Mouse (Mus musculus) heart, embryonic 13.5 days (tissue): ENCODE measurements around the gene Vmn2r27. TPM values are rescaled to one million over a fixed set of nuclear protein-coding genes. Genes with fewer than 3 reads are reported as not detected.

Experiments
- ATAC-seq: fragments of 200-750 bp; cut with Nextera tagmentation; 2 replicates; pipeline ENCODE4 v1.8.0; 2017; ENCODE audit warnings: moderate TSS enrichment; ENCODE audit not compliant: insufficient number of reproducible peaks, low FRiP score, low TSS enrichment; ENCODE audit errors: extremely low read depth
- H3K27ac ChIP-seq: fragments of 300-500 bp; sonication (generic); replicated peaks from 2 replicates; pipeline ENCODE4 v1.5.1; 2015; ENCODE audit warnings: moderate library complexity, mild to moderate bottlenecking, inconsistent platforms
- H3K27me3 ChIP-seq: fragments of 300-500 bp; sonication (generic); replicated peaks from 2 replicates; pipeline ENCODE4 v1.6.1; 2015; ENCODE audit warnings: mild to moderate bottlenecking, inconsistent platforms
- H3K36me3 ChIP-seq: fragments of 300-500 bp; sonication (generic); 2 replicates; pipeline ENCODE4 v1.6.1; 2015; ENCODE audit warnings: mild to moderate bottlenecking, inconsistent platforms
- H3K4me1 ChIP-seq: fragments of 300-500 bp; sonication (generic); 2 replicates; pipeline ENCODE4 v1.6.1; 2015; ENCODE audit warnings: inconsistent platforms
- H3K4me2 ChIP-seq: fragments of 300-500 bp; sonication (generic); 2 replicates; pipeline ENCODE4 v1.6.1; 2015; ENCODE audit warnings: inconsistent platforms, mild to moderate bottlenecking, moderate library complexity
- H3K4me3 ChIP-seq: fragments of 300-500 bp; sonication (generic); 2 replicates; pipeline ENCODE4 v1.5.1; 2015; ENCODE audit warnings: moderate library complexity, mild to moderate bottlenecking, inconsistent platforms
- H3K9ac ChIP-seq: fragments of 300-500 bp; sonication (generic); 2 replicates; pipeline ENCODE4 v1.6.1; 2015; ENCODE audit warnings: inconsistent platforms, mild to moderate bottlenecking, moderate library complexity
- H3K9me3 ChIP-seq: fragments of 300-500 bp; sonication (generic); 2 replicates; pipeline ENCODE4 v1.6.1; 2016; ENCODE audit warnings: inconsistent platforms
- WGBS: fragments of 180-500 bp; shearing (Covaris S2); methylation state at CpG from one replicate; pipeline ENCODE4 v1.1.7; 2015; ENCODE audit warnings: mixed read lengths; 5-methylcytosine and 5-hydroxymethylcytosine counted together
- polyA plus RNA-seq: library from polyadenylated mRNA; unstranded; fragments of >200 nt; fragmentation: Nextera tagmentation; extraction: Ambion mirVana; gene quantifications from 2 replicates; pipeline ENCODE4 v1.2.1, GENCODE M21; 2015

Vmn2r27 gene
- polyA plus RNA-seq: not detected in 2 replicates

DNA sequence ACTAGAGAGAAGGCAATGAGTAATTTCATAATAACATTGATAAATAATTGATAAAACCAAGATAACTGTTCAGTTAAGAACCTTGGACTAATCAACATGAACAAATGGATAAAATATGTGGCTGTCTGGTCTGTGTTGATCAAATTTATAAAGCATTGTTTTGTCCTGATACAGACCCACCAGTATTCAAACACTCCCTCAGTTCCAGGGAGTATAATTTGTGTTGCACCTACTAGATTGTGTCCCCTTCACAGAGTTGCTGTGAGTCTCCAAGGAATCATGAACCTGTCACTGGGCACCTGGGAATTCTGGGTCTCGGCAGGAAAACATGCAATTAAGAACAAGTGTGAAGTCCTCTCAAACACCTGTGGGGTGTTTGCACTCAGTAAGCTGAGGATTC is at the start of gene Vmn2r27:
Vmn2r27 (minus strand) TSS at position 101 of the 400 bp plus-strand sequence.
- no peak within 1 kb of the TSS for H3K27ac ChIP-seq
- WGBS: 73% methylated on average over 1 of the region's 1 CpGs
- no peak for ATAC-seq

GRCm38 (mm10) chr6:124278291-124278690 is 46.6 kb upstream of the Vmn2r27 start:
- Histone ChIP-seq H3K27ac (no peak overlapping the region), H3K36me3 (no peaks in the 10 kb centered on the region), H3K27me3 (no peaks in the 10 kb centered on the region), H3K4me3 (no peak overlapping the region), H3K4me2 (no peak overlapping the region), H3K9ac (no peak overlapping the region), H3K9me3 (no peaks in the 10 kb centered on the region), H3K4me1 (no peaks in the 10 kb centered on the region)
- ATAC-seq: no peak
- 68% methylated on average over 5 of the region's 5 CpGs for WGBS

More for the DNA sequence above, at the start of gene Vmn2r27:
- no peak within 1 kb of the TSS for H3K4me2 ChIP-seq
- no peaks in the 10 kb centered on the region for H3K4me1 ChIP-seq
- H3K9me3 ChIP-seq: no peaks in the 10 kb centered on the region
- H3K9ac ChIP-seq: no peak within 1 kb of the TSS
- H3K27me3 ChIP-seq: no peaks in the 10 kb centered on the region
- H3K4me3 ChIP-seq: no peak within 1 kb of the TSS
- H3K36me3 ChIP-seq: no peaks in the 10 kb centered on the region

GRCm38 (mm10) chr6:124277641-124278040 is 46.0 kb upstream of the Vmn2r27 start:
- no peaks in the 10 kb centered on the region for H3K4me1 ChIP-seq
- H3K4me3 ChIP-seq: no peak overlapping the region
- no peak overlapping the region for H3K4me2 ChIP-seq
- no peak overlapping the region for H3K9ac ChIP-seq
- H3K36me3 ChIP-seq: no peaks in the 10 kb centered on the region
- no peak overlapping the region for H3K27ac ChIP-seq
- ATAC-seq: no peak
- no peaks in the 10 kb centered on the region for H3K27me3 ChIP-seq
- WGBS: 71% methylated on average over 5 of the region's 5 CpGs
- no peaks in the 10 kb centered on the region for H3K9me3 ChIP-seq

GRCm38 (mm10) chr6:124273231-124273880 is 41.7 kb upstream of the Vmn2r27 start:
- Histone ChIP-seq H3K4me2 (no peak overlapping the region), H3K27ac (no peak overlapping the region), H3K27me3 (no peaks in the 10 kb centered on the region), H3K9me3 (no peaks in the 10 kb centered on the region), H3K9ac (no peak overlapping the region), H3K4me1 (no peaks in the 10 kb centered on the region), H3K36me3 (no peaks in the 10 kb centered on the region), H3K4me3 (no peak overlapping the region)
- no peak for ATAC-seq
- WGBS: 60% methylated on average over 5 of the region's 5 CpGs

GRCm38 (mm10) chr6:124262696-124263095 is 31.0 kb upstream of the Vmn2r27 start:
- no peaks in the 10 kb centered on the region for H3K36me3 ChIP-seq

GRCm38 (mm10) chr6:124260198-124260931 is 28.7 kb upstream of the Vmn2r27 start:
- no peak overlapping the region for H3K4me3 ChIP-seq
- H3K27ac ChIP-seq: no peak overlapping the region
- no peak overlapping the region for H3K4me2 ChIP-seq
- no peaks in the 10 kb centered on the region for H3K9me3 ChIP-seq
- H3K9ac ChIP-seq: 0 out of 2 replicates have a peak overlapping the region, but pooled peaks have one; percentile 19
- 24% methylated on average over 11 of the region's 14 CpGs for WGBS
- H3K4me1 ChIP-seq: no peaks in the 10 kb centered on the region
- H3K27me3 ChIP-seq: no peaks in the 10 kb centered on the region
- H3K36me3 ChIP-seq: no peaks in the 10 kb centered on the region
- ATAC-seq: no peak

More at GRCm38 (mm10) chr6:124262696-124263095, 31.0 kb upstream of the Vmn2r27 start:
- no peaks in the 10 kb centered on the region for H3K4me1 ChIP-seq
- no peak overlapping the region for H3K4me3 ChIP-seq
- H3K9me3 ChIP-seq: no peaks in the 10 kb centered on the region
- WGBS: 3% methylated on average over 3 of the region's 3 CpGs
- no peak for ATAC-seq
- H3K27me3 ChIP-seq: no peaks in the 10 kb centered on the region
- no peak overlapping the region for H3K27ac ChIP-seq
- no peak overlapping the region for H3K4me2 ChIP-seq
- no peak overlapping the region for H3K9ac ChIP-seq

DNA sequence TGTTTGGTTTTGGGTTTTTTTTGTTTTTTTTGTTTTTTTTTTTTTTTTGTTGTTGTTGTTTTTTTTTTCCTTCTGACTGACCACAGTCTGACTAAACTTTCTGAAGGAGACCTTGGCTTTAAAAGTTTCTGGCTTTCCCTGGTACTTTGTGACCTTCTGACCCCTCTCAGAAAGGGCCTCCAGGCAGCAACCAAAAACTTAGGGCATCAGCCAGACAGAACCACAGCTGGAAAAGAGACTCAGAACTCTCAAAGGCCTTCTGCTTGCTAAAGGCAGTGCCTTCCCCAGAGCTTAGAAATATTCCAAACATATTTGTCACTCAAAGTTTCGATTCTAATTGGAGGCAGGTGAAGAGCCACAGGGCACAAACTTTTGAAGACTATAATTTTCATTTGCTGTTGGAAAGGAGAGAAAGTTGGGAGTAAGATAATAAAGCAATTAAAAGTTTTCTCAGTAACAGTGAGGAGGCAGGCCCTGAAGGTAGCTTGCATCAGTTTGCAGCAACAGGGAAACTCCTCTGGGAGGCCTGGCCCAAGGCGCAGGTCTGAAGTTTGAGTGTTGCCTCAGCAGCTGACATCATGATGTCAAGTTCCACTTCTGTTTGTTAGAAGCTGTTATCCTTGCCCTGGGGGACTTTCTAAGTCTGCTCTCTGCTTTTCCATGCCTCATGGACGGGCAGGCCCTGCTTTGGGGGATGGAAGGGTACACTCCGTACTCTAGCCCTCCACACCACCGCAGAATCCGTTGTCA is 24.2 kb upstream of the Vmn2r27 start:
- Histone ChIP-seq H3K4me3 (no peak overlapping the region), H3K9me3 (no peaks in the 10 kb centered on the region), H3K36me3 (no peaks in the 10 kb centered on the region), H3K27ac (no peak overlapping the region), H3K9ac (no peak overlapping the region), H3K4me1 (no peaks in the 10 kb centered on the region), H3K27me3 (no peaks in the 10 kb centered on the region), H3K4me2 (no peak overlapping the region)
- 69% methylated on average over 6 of the region's 6 CpGs for WGBS
- no peak for ATAC-seq

- H3K4me2 ChIP-seq: no peak overlapping the region
- no peaks in the 10 kb centered on the region for H3K36me3 ChIP-seq
- ATAC-seq: no peak
- 59% methylated on average over 4 of the region's 4 CpGs for WGBS
- no peak overlapping the region for H3K27ac ChIP-seq
- no peaks in the 10 kb centered on the region for H3K9me3 ChIP-seq
- no peaks in the 10 kb centered on the region for H3K4me1 ChIP-seq
- no peaks in the 10 kb centered on the region for H3K27me3 ChIP-seq
- no peak overlapping the region for H3K9ac ChIP-seq
- no peak overlapping the region for H3K4me3 ChIP-seq
Measured at GRCm38 (mm10) chr6:124202116-124202515, 29.5 kb downstream of the Vmn2r27 start.

DNA sequence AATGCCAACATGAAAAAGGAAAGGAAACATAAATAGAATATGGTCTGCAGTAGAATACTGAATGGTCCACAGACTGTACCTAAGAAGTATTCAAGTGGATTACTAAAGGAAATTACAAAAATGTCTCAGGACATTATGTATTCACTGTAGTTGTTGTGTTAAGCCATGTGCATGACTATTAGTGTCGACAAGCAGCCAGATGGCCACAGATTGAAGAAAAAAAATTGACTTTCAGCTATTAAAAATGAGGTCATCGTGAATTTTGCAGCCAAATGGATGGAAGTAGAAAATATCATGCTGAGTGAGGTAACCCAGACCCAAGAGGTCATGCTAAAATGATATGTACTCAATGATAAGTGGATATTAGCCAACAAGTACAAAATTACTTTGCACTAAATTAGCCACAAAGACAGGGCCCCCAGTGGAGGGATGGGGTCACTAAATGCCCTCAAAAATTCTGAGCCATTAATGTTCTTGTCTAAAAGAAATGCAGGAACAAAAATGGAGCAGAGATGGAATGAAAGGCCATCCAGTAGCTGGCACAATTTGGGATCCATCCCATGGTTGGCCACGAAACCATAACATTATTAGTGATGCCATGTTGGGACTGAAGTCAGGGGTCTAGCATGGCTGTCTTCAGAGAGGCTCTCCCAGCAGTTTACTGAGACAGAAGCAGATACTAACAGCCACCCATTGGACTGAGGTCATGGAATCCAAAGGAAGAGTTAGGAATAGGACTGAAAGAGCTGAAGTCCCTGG is 63.0 kb downstream of the Vmn2r27 start:
- H3K27ac ChIP-seq: no peak overlapping the region
- H3K4me2 ChIP-seq: no peak overlapping the region
- WGBS: 55% methylated on average over 3 of the region's 3 CpGs
- ATAC-seq: no peak
- H3K9ac ChIP-seq: no peak overlapping the region
- no peaks in the 10 kb centered on the region for H3K36me3 ChIP-seq
- H3K27me3 ChIP-seq: no peaks in the 10 kb centered on the region
- no peaks in the 10 kb centered on the region; the same call in 1 of the 2 replicates for H3K9me3 ChIP-seq
- no peaks in the 10 kb centered on the region for H3K4me1 ChIP-seq
- H3K4me3 ChIP-seq: no peak overlapping the region

- H3K9ac ChIP-seq: no peak overlapping the region
- no peak overlapping the region for H3K4me2 ChIP-seq
- no peak overlapping the region for H3K27ac ChIP-seq
- 71% methylated on average over 2 of the region's 2 CpGs for WGBS
- no peak for ATAC-seq
- no peaks in the 10 kb centered on the region; the same call in 1 of the 2 replicates for H3K9me3 ChIP-seq
- H3K4me3 ChIP-seq: no peak overlapping the region
- no peaks in the 10 kb centered on the region for H3K36me3 ChIP-seq
- no peaks in the 10 kb centered on the region for H3K4me1 ChIP-seq
- no peaks in the 10 kb centered on the region for H3K27me3 ChIP-seq
Measured at GRCm38 (mm10) chr6:124166596-124166995, 65.1 kb downstream of the Vmn2r27 start.

DNA sequence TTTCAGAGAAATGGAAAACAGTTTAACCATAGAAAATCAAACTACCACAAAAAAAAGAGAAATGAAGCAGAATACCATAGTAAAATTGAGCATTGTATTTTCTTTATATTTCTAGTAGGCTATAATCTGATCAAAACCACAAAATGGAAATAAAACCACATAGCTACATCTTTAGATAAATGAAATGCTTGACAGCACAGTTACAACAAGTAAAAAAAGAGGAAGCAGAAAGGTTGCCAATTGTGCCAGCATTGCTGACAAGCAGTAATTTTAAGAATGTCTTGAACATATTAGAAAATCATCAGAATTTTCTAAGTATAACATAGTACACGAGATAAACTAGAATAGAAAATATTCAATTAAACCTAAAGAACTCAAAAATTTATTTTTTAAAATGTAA is 81.8 kb downstream of the Vmn2r27 start:
- Histone ChIP-seq H3K9me3 (no peaks in the 10 kb centered on the region), H3K4me2 (no peak overlapping the region), H3K4me1 (no peaks in the 10 kb centered on the region), H3K27me3 (no peaks in the 10 kb centered on the region), H3K27ac (no peak overlapping the region), H3K9ac (no peak overlapping the region), H3K4me3 (no peak overlapping the region), H3K36me3 (no peaks in the 10 kb centered on the region)
- ATAC-seq: no peak
- 25% methylated on average over 1 of the region's 1 CpGs for WGBS
